13 mouse cellular contexts compared by ENCODE assay signal in genomic region chr16:55504796-55505413, GRCm38 (mm10).
DNase-seq lines count a peak whose midpoint lies in the region; ATAC-seq and TF ChIP-seq lines count a peak whose summit lies in the region.
"Had no signal": no experiment of that assay in that cellular context is flagged by ENCODE, and none has a peak within 500 bp of the region (broad histone marks: within the 10 kb centered on the region; RNA-seq: fewer than 3 reads in every experiment).

No protein-coding gene starts in this region.

- peak overlapping the region; percentile 62 for H3K27ac ChIP-seq in heart, postnatal 0 days (ENCODE audit: low read depth)
- H3K27ac ChIP-seq in stomach, embryonic 15.5 days = peak overlapping the region; percentile 26; the same call in 1 of the 2 replicates
- H3K27ac ChIP-seq: limb, embryonic 13.5 days had no signal

- no peak for ATAC-seq in heart, postnatal 0 days (ENCODE audit: insufficient read depth, low read depth)
- peak; percentile 86 for ATAC-seq in stomach, embryonic 15.5 days (ENCODE audit: insufficient read depth, low FRiP score, low read depth)

- H3K4me3 ChIP-seq in heart, postnatal 0 days (ENCODE audit: low read depth, low read length) = no peak overlapping the region
- H3K4me3 ChIP-seq in stomach, embryonic 15.5 days (replicated peaks) = no peak overlapping the region
- H3K4me3 ChIP-seq: limb, embryonic 13.5 days had no signal

- H3K9me3 ChIP-seq in heart, postnatal 0 days (replicated peaks; ENCODE audit: control insufficient read depth, low read length) = no peaks in the 10 kb centered on the region
- no peaks in the 10 kb centered on the region for H3K9me3 ChIP-seq in stomach, embryonic 15.5 days
- H3K9me3 ChIP-seq: limb, embryonic 13.5 days had no signal

- H3K4me2 ChIP-seq in heart, postnatal 0 days (ENCODE audit: low read depth, low read length) = no peak overlapping the region
- H3K4me2 ChIP-seq in stomach, embryonic 15.5 days = no peak overlapping the region
- H3K4me2 ChIP-seq: limb, embryonic 13.5 days had no signal

- WGBS in heart, postnatal 0 days = 37% methylated on average over 6 of the region's 6 CpGs
- WGBS in stomach, embryonic 15.5 days = 24% methylated on average over 6 of the region's 6 CpGs

- no peak for TF ChIP-seq CTCF in heart, postnatal 0 days (IDR thresholded peaks at IDR 0.05; ENCODE audit: low read depth)

- H3K27me3 ChIP-seq in heart, postnatal 0 days (ENCODE audit: control insufficient read depth, insufficient read depth, low read length) = no peaks in the 10 kb centered on the region
- no peaks in the 10 kb centered on the region for H3K27me3 ChIP-seq in stomach, embryonic 15.5 days (replicated peaks)
- H3K27me3 ChIP-seq: limb, embryonic 13.5 days had no signal

- no peak for TF ChIP-seq EP300 in heart, postnatal 0 days (IDR thresholded peaks at IDR 0.05; ENCODE audit: low read depth)

- no peak overlapping the region for H3K9ac ChIP-seq in heart, postnatal 0 days (replicated peaks; ENCODE audit: low read depth, low read length)
- H3K9ac ChIP-seq in stomach, embryonic 15.5 days = no peak overlapping the region
- H3K9ac ChIP-seq: limb, embryonic 13.5 days had no signal

- intact Hi-C loops in heart, postnatal 36 days (cut with DNase I) = no loop called here

- no peaks in the 10 kb centered on the region for H3K4me1 ChIP-seq in heart, postnatal 0 days (ENCODE audit: control insufficient read depth, insufficient read depth)
- no peaks in the 10 kb centered on the region for H3K4me1 ChIP-seq in stomach, embryonic 15.5 days
- H3K4me1 ChIP-seq: limb, embryonic 13.5 days had no signal

- H3K36me3 ChIP-seq in heart, postnatal 0 days (replicated peaks; ENCODE audit: control insufficient read depth, insufficient read depth, low read length) = no peaks in the 10 kb centered on the region
- H3K36me3 ChIP-seq in stomach, embryonic 15.5 days = no peaks in the 10 kb centered on the region
- H3K36me3 ChIP-seq: limb, embryonic 13.5 days had no signal

- DNase-seq in heart, adult 8-10 months (ENCODE audit: low spot score) = peak; percentile 13
- no peak for DNase-seq in heart, postnatal 36 days
- DNase-seq in lung, postnatal 25 days (ENCODE audit: low spot score) = peak; percentile 26
- no peak for DNase-seq in lung, postnatal 10 days
- peak; percentile 11 for DNase-seq in heart, postnatal 0 days (ENCODE audit: low spot score)
- DNase-seq in thymus, postnatal 4 days = no peak
- no peak for DNase-seq in B cell, adult 2 months
- DNase-seq: adrenal gland, postnatal 25 days; cerebellum, adult 11-12 months; gastrocnemius, postnatal 36 days; layer of hippocampus, postnatal 36 days had no signal

Comparison
In these comparisons a context has a peak if more than half of its experiments do, and no peak if none do; other contexts are left out.
1. DNase-seq: peak in heart, adult 8-10 months (single experiment), lung, postnatal 25 days (single experiment) and heart, postnatal 0 days (single experiment); none in heart, postnatal 36 days (0 of 2), lung, postnatal 10 days (single experiment), thymus, postnatal 4 days (single experiment) and B cell, adult 2 months (0 of 2).